Mouse (Mus musculus): ENCODE data around the gene Nfkbid. TPM values are rescaled to one million over a fixed set of nuclear protein-coding genes. Genes with fewer than 3 reads are reported as not detected.
A peak's percentile ranks its signal among the peaks of the same experiment; 100 is the strongest.

Gene Nfkbid
- total RNA-seq, 2 experiments from 2014 or later: 2.8 to 3.0 TPM

- no peak for TF ChIP-seq CTCF (conservative IDR thresholded peaks at IDR 0.05)
- no peak overlapping the region for H3K4me3 ChIP-seq
- H3K27ac ChIP-seq: no peak overlapping the region
- no peak for DNase-seq (ENCODE audit: low spot score in 2 of 2)
Observed at GRCm38 (mm10) chr7:30435156-30435555, 13.6 kb downstream of the Nfkbid start.

GRCm38 (mm10) chr7:30436879-30437278 is 15.3 kb downstream of the Nfkbid start:
- H3K4me3 ChIP-seq: no peak overlapping the region
- no peak for TF ChIP-seq CTCF (conservative IDR thresholded peaks at IDR 0.05)
- no peak overlapping the region for H3K27ac ChIP-seq
- DNase-seq (ENCODE audit: low spot score in 2 of 2): no peak

- DNase-seq (ENCODE audit: low spot score in 2 of 2): no peak
- no peak overlapping the region for H3K4me3 ChIP-seq
- TF ChIP-seq CTCF (conservative IDR thresholded peaks at IDR 0.05): no peak
- no peak overlapping the region for H3K27ac ChIP-seq
Observed at GRCm38 (mm10) chr7:30439734-30440133, 18.2 kb downstream of the Nfkbid start.

DNA sequence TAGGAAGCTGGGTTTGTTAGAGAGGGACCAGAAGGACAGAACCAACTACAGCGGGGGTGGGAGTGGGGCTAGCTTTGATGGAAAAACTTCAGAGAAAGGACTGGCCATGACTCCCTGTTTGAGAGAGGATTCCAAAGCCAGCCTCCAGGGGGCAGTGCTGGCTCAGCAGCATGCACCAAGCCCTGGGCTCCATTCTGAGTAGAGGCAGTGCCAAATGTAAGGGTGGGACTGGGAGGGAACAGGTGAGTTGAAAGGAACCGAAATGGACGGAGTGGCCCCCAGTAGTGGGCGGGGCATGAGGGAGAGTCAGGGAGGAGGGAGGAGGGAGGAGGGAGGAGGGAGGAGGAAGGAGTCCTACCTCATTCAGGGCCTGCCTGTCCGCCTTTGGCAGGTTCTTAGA is 19.2 kb downstream of the Nfkbid start:
- peak in 1 of 2 experiments; percentile 78 for DNase-seq (ENCODE audit: low spot score in 2 of 2)
- H3K4me3 ChIP-seq: no peak overlapping the region
- no peak overlapping the region for H3K27ac ChIP-seq
- TF ChIP-seq CTCF (conservative IDR thresholded peaks at IDR 0.05): peak; percentile 80

GRCm38 (mm10) chr7:30443696-30444095 is 22.2 kb downstream of the Nfkbid start:
- no peak for DNase-seq (ENCODE audit: low spot score in 2 of 2)
- peak overlapping the region; percentile 89 for H3K4me3 ChIP-seq
- peak overlapping the region; percentile 100 for H3K27ac ChIP-seq
- no peak for TF ChIP-seq CTCF (conservative IDR thresholded peaks at IDR 0.05)

GRCm38 (mm10) chr7:30444154-30444970 is 22.8 kb downstream of the Nfkbid start:
- TF ChIP-seq CTCF (conservative IDR thresholded peaks at IDR 0.05): no peak
- peak overlapping the region; percentile 100 for H3K27ac ChIP-seq
- DNase-seq (ENCODE audit: low spot score in 2 of 2): peak; percentile 70 to 81
- peak overlapping the region; percentile 89 for H3K4me3 ChIP-seq

DNA sequence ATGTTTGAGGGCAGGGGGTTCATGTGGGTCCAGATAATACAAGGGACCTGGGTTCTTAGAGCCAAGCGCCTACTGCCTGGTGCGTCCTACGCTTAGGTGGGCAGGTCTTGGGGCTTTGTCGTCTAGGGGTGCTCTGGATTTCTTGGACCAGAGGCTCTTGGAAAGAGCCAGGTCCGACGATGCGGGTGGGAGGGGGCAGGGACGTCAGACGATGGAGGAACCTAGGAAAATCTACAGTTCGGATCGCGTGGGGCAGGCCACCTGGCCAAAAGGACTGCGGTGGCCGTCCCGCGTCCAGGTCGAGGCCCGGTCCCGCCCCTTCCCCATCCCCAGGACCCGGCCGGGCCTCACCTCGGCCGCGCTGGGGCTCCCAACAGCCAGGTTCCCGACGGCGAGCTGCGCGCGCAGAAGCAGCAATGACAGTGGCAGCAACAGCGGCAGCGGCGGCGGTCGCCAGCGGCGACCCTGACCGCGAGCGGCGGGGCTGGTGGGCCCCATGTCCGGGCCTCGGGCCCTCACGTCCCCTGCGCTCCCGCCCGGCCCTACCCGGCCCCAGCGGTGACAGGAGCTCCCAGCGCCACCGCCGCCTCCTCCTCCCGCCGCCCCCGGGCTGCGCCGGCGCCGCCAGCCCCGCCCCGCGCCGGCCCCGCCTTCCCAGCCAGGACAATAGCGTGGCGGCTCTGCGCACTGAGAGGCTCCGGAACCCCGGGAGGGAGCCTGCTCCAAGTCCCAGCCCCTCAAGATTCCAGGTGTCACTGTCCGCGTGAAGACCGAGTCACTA is 23.6 kb downstream of the Nfkbid start, which contains the start of gene Aplp1:
TSS of gene Aplp1 (minus strand) at position 565 of the 781 bp plus-strand sequence.
- peak within 1 kb of the TSS; percentile 100 for H3K27ac ChIP-seq
- no peak for TF ChIP-seq CTCF (conservative IDR thresholded peaks at IDR 0.05)
- DNase-seq (ENCODE audit: low spot score in 2 of 2): peak; percentile 81 to 84
- peak within 1 kb of the TSS; percentile 89 for H3K4me3 ChIP-seq

GRCm38 (mm10) chr7:30450241-30450640 is 28.7 kb downstream of the Nfkbid start:
- DNase-seq (ENCODE audit: low spot score in 2 of 2): peak in 1 of 2 experiments; percentile 50
- no peak for TF ChIP-seq CTCF (conservative IDR thresholded peaks at IDR 0.05)
- peak overlapping the region; percentile 76 for H3K27ac ChIP-seq
- H3K4me3 ChIP-seq: no peak overlapping the region

GRCm38 (mm10) chr7:30453327-30453726 is 31.8 kb downstream of the Nfkbid start:
- no peak for TF ChIP-seq CTCF (conservative IDR thresholded peaks at IDR 0.05)
- H3K27ac ChIP-seq: no peak overlapping the region
- no peak overlapping the region for H3K4me3 ChIP-seq
- no peak for DNase-seq (ENCODE audit: low spot score in 2 of 2)

- TF ChIP-seq CTCF (conservative IDR thresholded peaks at IDR 0.05): no peak
- DNase-seq (ENCODE audit: low spot score in 2 of 2): no peak
- no peak overlapping the region for H3K4me3 ChIP-seq
Observed at GRCm38 (mm10) chr7:30453766-30454165, 32.2 kb downstream of the Nfkbid start.

DNA sequence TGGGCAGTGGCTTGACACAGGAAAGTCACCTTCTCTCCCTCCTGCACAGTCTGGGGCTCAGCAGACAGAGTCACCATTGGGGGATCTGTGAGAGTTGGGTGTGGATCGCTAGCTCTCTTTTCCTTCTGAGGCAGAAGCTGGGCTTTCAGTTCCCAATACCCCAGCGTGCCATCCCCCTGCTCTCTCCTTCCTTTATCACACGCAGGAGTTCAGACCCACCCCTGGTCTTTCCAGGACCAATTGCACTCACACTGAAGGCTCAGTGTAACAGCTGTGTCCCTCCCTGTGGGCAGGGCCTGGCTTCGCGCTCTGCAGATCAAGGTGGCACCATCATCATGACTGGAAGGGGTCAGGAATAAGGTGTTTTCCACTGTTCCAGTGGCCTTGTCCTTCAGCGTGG is 32.7 kb downstream of the Nfkbid start:
- H3K4me3 ChIP-seq: no peak overlapping the region
- TF ChIP-seq CTCF (conservative IDR thresholded peaks at IDR 0.05): no peak
- H3K27ac ChIP-seq: no peak overlapping the region
- no peak for DNase-seq (ENCODE audit: low spot score in 2 of 2)

More at GRCm38 (mm10) chr7:30453766-30454165, 32.2 kb downstream of the Nfkbid start:
- H3K27ac ChIP-seq: no peak overlapping the region

GRCm38 (mm10) chr7:30456487-30456886 is 35.0 kb downstream of the Nfkbid start:
- H3K27ac ChIP-seq: peak overlapping the region; percentile 92
- DNase-seq (ENCODE audit: low spot score in 2 of 2): no peak
- H3K4me3 ChIP-seq: peak overlapping the region; percentile 53
- TF ChIP-seq CTCF (conservative IDR thresholded peaks at IDR 0.05): no peak

GRCm38 (mm10) chr7:30456911-30457628 is 35.5 kb downstream of the Nfkbid start:
- Histone ChIP-seq H3K27ac (peak overlapping the region; percentile 92), H3K4me3 (peak overlapping the region; percentile 53)
- TF ChIP-seq CTCF (conservative IDR thresholded peaks at IDR 0.05): no peak
- no peak for DNase-seq (ENCODE audit: low spot score in 2 of 2)

Data from layer of hippocampus, adult 2 months (tissue).